Mouse (Mus musculus) lung, embryonic 14.5 days (tissue): ENCODE measurements around the gene Twf2. TPM values are rescaled to one million over a fixed set of nuclear protein-coding genes. Genes with fewer than 3 reads are reported as not detected.
A peak's percentile ranks its signal among the peaks of the same experiment; 100 is the strongest.

Experiments
- ATAC-seq: fragments of 200-750 bp; cut with Nextera tagmentation; 2 replicates; pipeline ENCODE4 v1.8.0; 2017; ENCODE audit warnings: mild to moderate bottlenecking, moderate TSS enrichment, moderate library complexity; ENCODE audit not compliant: insufficient read depth
- DNase-seq: peaks from one replicate; pipeline ENCODE4 v3.0.0-alpha.2; 2015
- H3K27ac ChIP-seq: fragments of 300-500 bp; sonication (generic); 2 replicates; pipeline ENCODE4 v1.5.1; 2014; ENCODE audit warnings: low read depth, mild to moderate bottlenecking, moderate library complexity
- H3K27me3 ChIP-seq: fragments of 300-500 bp; sonication (generic); 2 replicates; pipeline ENCODE4 v1.6.1; 2014; ENCODE audit warnings: low read length, control low read depth; ENCODE audit not compliant: insufficient read depth
- H3K36me3 ChIP-seq: fragments of 300-500 bp; sonication (generic); 2 replicates; pipeline ENCODE4 v1.6.1; 2014; ENCODE audit warnings: control low read depth; ENCODE audit not compliant: insufficient read depth
- H3K4me1 ChIP-seq: fragments of 300-500 bp; sonication (generic); 2 replicates; pipeline ENCODE4 v1.6.1; 2014; ENCODE audit warnings: antibody characterized with exemption, control low read depth; ENCODE audit not compliant: insufficient read depth
- H3K4me2 ChIP-seq: fragments of 300-500 bp; sonication (generic); 2 replicates; pipeline ENCODE4 v1.6.1; 2014; ENCODE audit warnings: mild to moderate bottlenecking
- H3K4me3 ChIP-seq: fragments of 300-500 bp; sonication (generic); 2 replicates; pipeline ENCODE4 v1.5.1; 2014; ENCODE audit warnings: low read depth, low read length
- H3K9ac ChIP-seq: fragments of 300-500 bp; sonication (generic); 2 replicates; pipeline ENCODE4 v1.6.1; 2014
- H3K9me3 ChIP-seq: fragments of 300-500 bp; sonication (generic); 2 replicates; pipeline ENCODE4 v1.6.1; 2016; ENCODE audit warnings: low read depth, low read length, control low read depth
- CTCF ChIP-seq: IDR thresholded peaks from 2 replicates; pipeline ENCODE4 v1.5.1; 2016; ENCODE audit warnings: antibody characterized with exemption, low read depth
- WGBS: fragments of 180-500 bp; shearing (Covaris S2); extraction: QIAGEN DNeasy Blood & Tissue Kit; methylation state at CpG from one replicate; pipeline ENCODE4 v1.1.7; 2014; 5-methylcytosine and 5-hydroxymethylcytosine counted together
- polyA plus RNA-seq: library from polyadenylated mRNA; unstranded; fragments of >200 nt; fragmentation: Nextera tagmentation; extraction: Ambion mirVana; gene quantifications from 2 replicates; pipeline ENCODE4 v1.2.1, GENCODE M21; 2014

Gene Twf2
- polyA plus RNA-seq, 1 experiment from 2014 or later, result 78.1 TPM

DNA sequence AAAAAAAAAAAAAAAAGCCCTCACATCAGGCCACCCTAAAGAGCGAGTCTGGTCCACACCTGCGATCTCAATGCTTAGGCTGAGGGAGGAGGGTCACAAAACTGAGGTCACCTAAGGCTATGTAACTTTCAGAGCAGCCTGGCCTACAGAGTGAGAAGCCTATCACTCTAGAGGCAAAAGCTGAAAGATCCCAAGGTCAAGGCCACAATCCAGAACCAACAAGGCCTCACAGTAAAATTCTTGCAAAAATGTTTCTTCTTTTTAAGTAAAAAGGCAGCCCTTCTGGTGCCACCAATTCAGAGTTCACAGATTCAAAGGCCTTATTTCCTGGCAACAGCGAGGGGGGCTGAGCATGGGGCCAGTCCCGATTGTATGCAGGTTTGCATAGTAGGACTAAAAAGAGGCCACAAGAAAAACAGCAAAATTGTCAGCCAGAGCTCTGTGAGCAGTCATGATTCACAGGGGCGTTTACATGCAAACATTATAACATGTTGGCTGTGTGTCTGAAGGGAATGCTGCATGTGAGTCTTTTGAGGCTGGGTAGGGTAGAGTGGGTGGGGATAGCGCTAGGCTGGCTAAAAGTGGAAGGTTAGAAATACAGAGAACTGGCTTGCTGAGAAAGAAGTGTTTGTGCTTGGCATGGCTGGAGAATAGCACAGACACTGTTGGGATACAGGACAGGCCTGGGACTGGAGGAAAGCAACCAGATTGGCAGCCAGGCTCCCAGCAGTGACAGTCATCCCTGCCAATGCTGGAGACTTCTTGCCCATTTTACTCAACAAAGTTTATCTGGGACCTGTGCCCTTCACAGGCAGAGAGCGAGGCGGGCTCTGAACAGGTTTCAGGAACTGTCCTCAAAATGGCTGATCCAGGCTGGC lies 8.7 kb upstream of the Twf2 start:
- no peak overlapping the region for H3K4me3 ChIP-seq
- no peak overlapping the region for H3K4me2 ChIP-seq
- H3K27me3 ChIP-seq, result no peaks in the 10 kb centered on the region
- no peak overlapping the region for H3K27ac ChIP-seq
- H3K9ac ChIP-seq, result no peak overlapping the region
- peaks cover 75% of the 10 kb centered on the region for H3K36me3 ChIP-seq
- H3K9me3 ChIP-seq, result no peaks in the 10 kb centered on the region
- TF ChIP-seq CTCF, result no peak
- no peak for DNase-seq
- ATAC-seq, result no peak
- peaks cover 7% of the 10 kb centered on the region; the same call in 1 of the 2 replicates for H3K4me1 ChIP-seq
- 88% methylated on average over 8 of the region's 8 CpGs for WGBS

DNA sequence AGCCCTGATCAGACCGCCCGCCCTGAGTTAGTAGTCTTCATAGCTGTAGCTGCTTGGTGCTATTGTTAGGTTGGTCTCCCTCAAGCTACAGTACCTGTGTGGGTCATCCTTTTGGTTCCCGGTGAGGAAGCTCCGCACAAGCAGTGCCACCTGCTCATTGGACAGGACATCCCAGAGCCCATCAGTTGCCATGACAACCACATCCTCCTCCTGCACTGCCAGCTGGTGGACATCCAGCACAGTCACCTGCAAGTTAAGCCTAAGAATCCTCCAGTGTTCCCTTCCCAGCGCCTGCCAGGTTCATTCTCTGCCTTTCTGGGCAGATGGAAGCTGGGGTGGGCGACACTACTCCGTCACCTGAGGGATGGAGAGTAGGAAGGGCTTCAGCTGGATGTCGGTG lies 7.2 kb upstream of the Twf2 start:
- no peak for TF ChIP-seq CTCF
- no peak overlapping the region for H3K27ac ChIP-seq
- no peak overlapping the region for H3K4me2 ChIP-seq
- no peak overlapping the region for H3K4me3 ChIP-seq
- ATAC-seq (no peak), DNase-seq (no peak)
- H3K9me3 ChIP-seq, result no peaks in the 10 kb centered on the region
- H3K9ac ChIP-seq, result no peak overlapping the region
- H3K4me1 ChIP-seq, result peaks cover 7% of the 10 kb centered on the region; the same call in 1 of the 2 replicates
- peaks cover 60% of the 10 kb centered on the region for H3K36me3 ChIP-seq
- H3K27me3 ChIP-seq, result no peaks in the 10 kb centered on the region
- WGBS, result 80% methylated on average over 8 of the region's 8 CpGs

DNA sequence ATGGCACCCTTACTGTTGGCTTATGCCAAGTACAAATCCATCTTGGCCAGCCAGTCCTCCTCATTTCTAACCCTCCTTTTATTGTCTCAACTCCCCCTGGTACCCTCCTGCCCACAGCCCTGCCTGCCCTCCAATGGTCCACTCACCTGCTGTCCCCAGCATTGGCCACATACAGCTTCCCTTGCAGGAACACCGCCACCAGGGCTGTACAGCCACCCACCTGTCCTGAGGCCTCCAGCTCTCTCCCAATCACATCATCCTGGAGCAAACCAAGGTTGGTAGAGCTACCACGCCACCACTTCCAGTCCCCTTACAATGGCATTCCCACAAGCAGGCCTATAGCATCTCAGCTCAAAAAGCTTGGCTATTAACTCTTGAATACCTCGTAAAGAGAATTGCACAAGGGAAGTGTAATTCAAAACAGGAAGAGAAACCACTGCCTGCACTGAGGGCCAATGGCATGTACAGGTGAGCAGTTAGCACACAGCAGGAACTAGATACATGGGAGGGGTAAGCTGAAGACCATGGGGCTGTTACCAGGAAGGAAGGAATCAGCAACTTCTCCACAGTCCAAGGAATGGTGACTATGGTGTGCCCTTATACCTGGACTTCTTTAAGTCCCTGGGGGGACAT lies 5.7 kb upstream of the Twf2 start:
- Histone ChIP-seq H3K36me3 (peaks cover 45% of the 10 kb centered on the region), H3K9me3 (no peaks in the 10 kb centered on the region), H3K4me2 (no peak overlapping the region), H3K27ac (no peak overlapping the region), H3K4me1 (peaks cover 9% of the 10 kb centered on the region), H3K4me3 (no peak overlapping the region), H3K27me3 (no peaks in the 10 kb centered on the region), H3K9ac (no peak overlapping the region)
- no peak for DNase-seq
- no peak for TF ChIP-seq CTCF
- no peak for ATAC-seq
- 85% methylated on average over 3 of the region's 3 CpGs for WGBS

DNA sequence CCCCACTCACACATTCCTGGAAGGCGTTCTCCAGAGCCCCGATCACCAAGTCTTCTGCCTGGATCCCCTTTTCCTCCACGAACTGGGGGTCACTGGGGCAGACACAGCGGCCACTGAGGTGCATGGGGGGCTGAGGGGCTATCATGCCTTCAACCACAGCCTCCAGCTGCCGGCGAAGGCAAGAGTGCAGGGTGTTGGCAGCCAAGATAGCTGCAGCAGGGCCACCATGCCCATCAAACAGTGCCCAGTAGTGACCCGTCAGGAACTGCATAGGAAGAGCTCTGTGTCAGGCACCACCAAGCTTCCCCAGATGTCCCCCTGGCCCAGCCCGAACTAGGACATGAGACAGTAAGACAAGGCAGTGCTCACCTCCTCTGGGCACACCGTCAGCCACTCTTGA lies 5.2 kb upstream of the Twf2 start:
- Histone ChIP-seq H3K4me2 (peak overlapping the region; percentile 79), H3K4me1 (peaks cover 11% of the 10 kb centered on the region), H3K9ac (no peak overlapping the region), H3K9me3 (no peaks in the 10 kb centered on the region), H3K27me3 (no peaks in the 10 kb centered on the region), H3K4me3 (peak overlapping the region; percentile 64; the same call in 1 of the 2 replicates), H3K27ac (no peak overlapping the region), H3K36me3 (peaks cover 42% of the 10 kb centered on the region)
- WGBS, result 86% methylated on average over 9 of the region's 9 CpGs
- DNase-seq (no peak), ATAC-seq (no peak)
- no peak for TF ChIP-seq CTCF

DNA sequence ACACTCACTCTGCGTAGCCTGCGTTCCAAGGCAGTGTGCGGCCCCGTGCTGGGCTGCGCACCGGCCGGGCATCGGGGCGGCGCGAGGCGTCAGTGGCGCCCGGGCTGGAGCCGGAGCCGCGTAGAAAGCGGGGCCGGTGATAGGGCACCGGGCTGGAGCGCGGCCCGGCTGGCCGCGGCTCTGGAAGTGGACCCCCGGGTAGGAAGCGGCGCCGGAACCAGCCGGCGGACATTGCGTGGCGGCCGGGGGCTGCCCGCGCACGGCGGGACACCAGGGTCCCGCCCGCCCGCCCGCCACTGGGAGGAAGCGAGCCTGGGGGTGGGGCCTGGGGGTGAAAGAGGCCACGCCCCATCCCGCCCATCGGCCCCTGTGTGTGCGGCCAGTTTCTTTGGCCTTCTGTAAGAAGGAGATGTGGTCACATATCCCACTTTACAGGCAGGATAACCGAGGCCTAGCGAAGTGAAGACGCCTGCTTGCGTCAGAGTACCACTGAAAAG lies 3.9 kb upstream of the Twf2 start:
- TF ChIP-seq CTCF, result no peak
- Histone ChIP-seq H3K36me3 (peaks cover 35% of the 10 kb centered on the region), H3K9ac (peak overlapping the region; percentile 68), H3K4me1 (peaks cover 18% of the 10 kb centered on the region), H3K4me2 (peak overlapping the region; percentile 79), H3K9me3 (no peaks in the 10 kb centered on the region), H3K4me3 (peak overlapping the region; percentile 64), H3K27me3 (no peaks in the 10 kb centered on the region), H3K27ac (peak overlapping the region; percentile 67)
- under 1% methylated on average over 49 of the region's 51 CpGs for WGBS
- DNase-seq (peak; percentile 87), ATAC-seq (peak; percentile 64)

DNA sequence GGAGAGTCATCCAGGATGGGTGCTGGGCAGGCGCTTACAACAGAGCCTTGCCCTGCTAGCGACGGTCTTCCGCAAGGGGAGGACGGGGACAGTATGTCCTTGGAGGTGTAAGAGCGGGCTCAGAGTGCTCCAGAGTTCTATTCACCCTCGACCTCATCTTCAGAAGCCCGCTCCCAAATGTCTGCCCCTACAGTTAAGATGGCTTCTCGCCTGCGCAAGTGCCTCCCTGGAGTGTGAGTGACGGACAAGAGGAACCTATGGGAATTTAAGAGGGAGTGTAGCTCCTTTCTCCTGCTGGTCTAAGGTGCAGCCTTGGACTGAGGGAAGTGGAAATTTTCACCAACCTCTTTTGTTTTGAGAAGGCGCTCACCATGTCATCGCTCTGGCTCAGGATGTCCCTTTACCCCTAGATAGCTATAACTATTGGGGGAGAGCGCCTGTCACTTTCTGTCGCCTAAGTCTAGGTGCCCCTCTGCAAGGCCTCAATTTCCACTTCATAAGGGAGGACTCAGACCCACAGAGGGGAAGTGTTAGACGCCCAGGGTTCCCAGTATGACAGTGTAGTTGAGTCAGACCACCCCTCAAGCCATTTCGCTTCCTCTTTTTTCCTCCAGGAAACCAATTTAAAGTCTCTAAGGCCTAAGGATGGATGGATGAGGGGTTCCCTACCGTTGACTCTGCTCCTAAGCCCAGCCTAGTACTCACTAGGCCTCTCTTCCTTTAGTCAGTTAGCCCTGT lies 3.2 kb upstream of the Twf2 start, which contains the start of gene Ppm1m:
TSS of gene Ppm1m (minus strand) at position 212 of the 738 bp plus-strand sequence.
- WGBS, result 39% methylated on average over 18 of the region's 18 CpGs
- no peak for TF ChIP-seq CTCF

More for the DNA sequence above, 3.2 kb upstream of the Twf2 start, which contains the start of gene Ppm1m:
- peak within 1 kb of the TSS; percentile 64 for H3K4me3 ChIP-seq
- DNase-seq, result no peak
- peak within 1 kb of the TSS; percentile 68 for H3K9ac ChIP-seq
- peak within 1 kb of the TSS; percentile 79 for H3K4me2 ChIP-seq
- no peaks in the 10 kb centered on the region for H3K9me3 ChIP-seq
- peaks cover 21% of the 10 kb centered on the region for H3K4me1 ChIP-seq
- peak within 1 kb of the TSS; percentile 67 for H3K27ac ChIP-seq
- peak; percentile 3; the same call in 1 of the 2 replicates for ATAC-seq
- peaks cover 30% of the 10 kb centered on the region for H3K36me3 ChIP-seq
- no peaks in the 10 kb centered on the region for H3K27me3 ChIP-seq
